Mouse (Mus musculus): Measurements from ENCODE around the gene Cacng3. TPM values are rescaled to one million over a fixed set of nuclear protein-coding genes. Genes with fewer than 3 reads are reported as not detected.

Cacng3 gene
- polyA plus RNA-seq, 1 experiment: not detected

GRCm38 (mm10) chr7:122740663-122741062 is 70.4 kb downstream of the Cacng3 start:
- H3K27me3 ChIP-seq (ENCODE audit: control insufficient read depth, insufficient read depth, low read length): no peaks in the 10 kb centered on the region
- TF ChIP-seq POLR2A (IDR thresholded peaks at IDR 0.05; ENCODE audit: control insufficient read depth, low read depth, low read length) (no peak), CTCF (IDR thresholded peaks at IDR 0.05; ENCODE audit: control insufficient read depth, insufficient read depth, insufficient replicate concordance, low read depth, low read length) (no peak)
- H3K36me3 ChIP-seq (ENCODE audit: control insufficient read depth, insufficient read depth, low read length): no peaks in the 10 kb centered on the region
- no peak overlapping the region for H3K27ac ChIP-seq (ENCODE audit: control insufficient read depth, insufficient read depth, low read depth, low read length)
- H3K4me3 ChIP-seq (ENCODE audit: control insufficient read depth, low read depth, low read length): no peak overlapping the region
- no peaks in the 10 kb centered on the region for H3K4me1 ChIP-seq (ENCODE audit: control insufficient read depth, insufficient read depth, low read length)

GRCm38 (mm10) chr7:122755920-122756603 is 85.8 kb downstream of the Cacng3 start:
- no peaks in the 10 kb centered on the region for H3K4me1 ChIP-seq (ENCODE audit: control insufficient read depth, insufficient read depth, low read length)
- no peak overlapping the region for H3K27ac ChIP-seq (ENCODE audit: control insufficient read depth, insufficient read depth, low read depth, low read length)
- H3K36me3 ChIP-seq (ENCODE audit: control insufficient read depth, insufficient read depth, low read length): no peaks in the 10 kb centered on the region
- TF ChIP-seq CTCF (IDR thresholded peaks at IDR 0.05; ENCODE audit: control insufficient read depth, insufficient read depth, insufficient replicate concordance, low read depth, low read length) (no peak), POLR2A (IDR thresholded peaks at IDR 0.05; ENCODE audit: control insufficient read depth, low read depth, low read length) (no peak)
- H3K27me3 ChIP-seq (ENCODE audit: control insufficient read depth, insufficient read depth, low read length): no peaks in the 10 kb centered on the region
- H3K4me3 ChIP-seq (ENCODE audit: control insufficient read depth, low read depth, low read length): no peak overlapping the region

GRCm38 (mm10) chr7:122758645-122759044 is 88.4 kb downstream of the Cacng3 start:
- no peaks in the 10 kb centered on the region for H3K4me1 ChIP-seq (ENCODE audit: control insufficient read depth, insufficient read depth, low read length)
- H3K4me3 ChIP-seq (ENCODE audit: control insufficient read depth, low read depth, low read length): no peak overlapping the region
- no peaks in the 10 kb centered on the region for H3K27me3 ChIP-seq (ENCODE audit: control insufficient read depth, insufficient read depth, low read length)

GRCm38 (mm10) chr7:122764506-122764905 is 94.2 kb downstream of the Cacng3 start:
- H3K27ac ChIP-seq (ENCODE audit: control insufficient read depth, insufficient read depth, low read depth, low read length): no peak overlapping the region
- no peak overlapping the region for H3K4me3 ChIP-seq (ENCODE audit: control insufficient read depth, low read depth, low read length)
- H3K36me3 ChIP-seq (ENCODE audit: control insufficient read depth, insufficient read depth, low read length): no peaks in the 10 kb centered on the region
- TF ChIP-seq CTCF (IDR thresholded peaks at IDR 0.05; ENCODE audit: control insufficient read depth, insufficient read depth, insufficient replicate concordance, low read depth, low read length): no peak
- TF ChIP-seq POLR2A (IDR thresholded peaks at IDR 0.05; ENCODE audit: control insufficient read depth, low read depth, low read length): no peak
- H3K27me3 ChIP-seq (ENCODE audit: control insufficient read depth, insufficient read depth, low read length): no peaks in the 10 kb centered on the region
- H3K4me1 ChIP-seq (ENCODE audit: control insufficient read depth, insufficient read depth, low read length): no peaks in the 10 kb centered on the region

More at GRCm38 (mm10) chr7:122758645-122759044, 88.4 kb downstream of the Cacng3 start:
- TF ChIP-seq POLR2A (IDR thresholded peaks at IDR 0.05; ENCODE audit: control insufficient read depth, low read depth, low read length): no peak
- no peak for TF ChIP-seq CTCF (IDR thresholded peaks at IDR 0.05; ENCODE audit: control insufficient read depth, insufficient read depth, insufficient replicate concordance, low read depth, low read length)
- Histone ChIP-seq H3K27ac (ENCODE audit: control insufficient read depth, insufficient read depth, low read depth, low read length) (no peak overlapping the region), H3K36me3 (ENCODE audit: control insufficient read depth, insufficient read depth, low read length) (no peaks in the 10 kb centered on the region)

- Histone ChIP-seq H3K4me3 (ENCODE audit: control insufficient read depth, low read depth, low read length) (no peak overlapping the region), H3K27me3 (ENCODE audit: control insufficient read depth, insufficient read depth, low read length) (no peaks in the 10 kb centered on the region), H3K36me3 (ENCODE audit: control insufficient read depth, insufficient read depth, low read length) (no peaks in the 10 kb centered on the region), H3K27ac (ENCODE audit: control insufficient read depth, insufficient read depth, low read depth, low read length) (no peak overlapping the region), H3K4me1 (ENCODE audit: control insufficient read depth, insufficient read depth, low read length) (no peaks in the 10 kb centered on the region)
- TF ChIP-seq CTCF (IDR thresholded peaks at IDR 0.05; ENCODE audit: control insufficient read depth, insufficient read depth, insufficient replicate concordance, low read depth, low read length) (no peak), POLR2A (IDR thresholded peaks at IDR 0.05; ENCODE audit: control insufficient read depth, low read depth, low read length) (no peak)
These were observed 98.2 kb downstream of the Cacng3 start for GRCm38 (mm10) chr7:122768292-122769020.

GRCm38 (mm10) chr7:122779601-122780000 is 109.3 kb downstream of the Cacng3 start:
- no peak overlapping the region for H3K27ac ChIP-seq (ENCODE audit: control insufficient read depth, insufficient read depth, low read depth, low read length)
- H3K36me3 ChIP-seq (ENCODE audit: control insufficient read depth, insufficient read depth, low read length): no peaks in the 10 kb centered on the region
- H3K4me1 ChIP-seq (ENCODE audit: control insufficient read depth, insufficient read depth, low read length): no peaks in the 10 kb centered on the region
- H3K27me3 ChIP-seq (ENCODE audit: control insufficient read depth, insufficient read depth, low read length): no peaks in the 10 kb centered on the region
- no peak for TF ChIP-seq POLR2A (IDR thresholded peaks at IDR 0.05; ENCODE audit: control insufficient read depth, low read depth, low read length)
- TF ChIP-seq CTCF (IDR thresholded peaks at IDR 0.05; ENCODE audit: control insufficient read depth, insufficient read depth, insufficient replicate concordance, low read depth, low read length): no peak
- no peak overlapping the region for H3K4me3 ChIP-seq (ENCODE audit: control insufficient read depth, low read depth, low read length)

- no peaks in the 10 kb centered on the region for H3K27me3 ChIP-seq (ENCODE audit: control insufficient read depth, insufficient read depth, low read length)
- H3K4me3 ChIP-seq (ENCODE audit: control insufficient read depth, low read depth, low read length): no peak overlapping the region
- H3K4me1 ChIP-seq (ENCODE audit: control insufficient read depth, insufficient read depth, low read length): no peaks in the 10 kb centered on the region
- no peak for TF ChIP-seq CTCF (IDR thresholded peaks at IDR 0.05; ENCODE audit: control insufficient read depth, insufficient read depth, insufficient replicate concordance, low read depth, low read length)
- TF ChIP-seq POLR2A (IDR thresholded peaks at IDR 0.05; ENCODE audit: control insufficient read depth, low read depth, low read length): no peak
- no peak overlapping the region for H3K27ac ChIP-seq (ENCODE audit: control insufficient read depth, insufficient read depth, low read depth, low read length)
- no peaks in the 10 kb centered on the region for H3K36me3 ChIP-seq (ENCODE audit: control insufficient read depth, insufficient read depth, low read length)
These were observed 119.6 kb downstream of the Cacng3 start for GRCm38 (mm10) chr7:122789929-122790328.
